Mouse (Mus musculus) intestine, embryonic 15.5 days (tissue): ENCODE results near the gene Hap1. TPM values are rescaled to one million over a fixed set of nuclear protein-coding genes. Genes with fewer than 3 reads are reported as not detected.
"Not testable (repeated sequence)": the region's sequence is repeated elsewhere in the genome, so short reads cannot be mapped to it uniquely, and the experiment has no call there.

ENCODE experiments used
- ATAC-seq: fragments of 200-750 bp; cut with Nextera tagmentation; 2 replicates; pipeline ENCODE4 v1.8.0; 2017; ENCODE audit warnings: moderate TSS enrichment, moderate library complexity
- H3K27ac ChIP-seq: fragments of 300-500 bp; sonication (generic); 2 replicates; pipeline ENCODE4 v1.5.1; 2015; ENCODE audit warnings: mild to moderate bottlenecking, inconsistent platforms
- H3K27me3 ChIP-seq: fragments of 300-500 bp; sonication (generic); replicated peaks from 2 replicates; pipeline ENCODE4 v1.6.1; 2015; ENCODE audit warnings: inconsistent platforms
- H3K36me3 ChIP-seq: fragments of 300-500 bp; sonication (generic); 2 replicates; pipeline ENCODE4 v1.6.1; 2015; ENCODE audit warnings: inconsistent platforms
- H3K4me1 ChIP-seq: fragments of 300-500 bp; sonication (generic); replicated peaks from 2 replicates; pipeline ENCODE4 v1.6.1; 2015; ENCODE audit warnings: inconsistent platforms
- H3K4me2 ChIP-seq: fragments of 300-500 bp; sonication (generic); replicated peaks from 2 replicates; pipeline ENCODE4 v1.6.1; 2015; ENCODE audit warnings: mild to moderate bottlenecking, inconsistent platforms
- H3K4me3 ChIP-seq: fragments of 300-500 bp; sonication (generic); replicated peaks from 2 replicates; pipeline ENCODE4 v1.5.1; 2015; ENCODE audit warnings: inconsistent platforms
- H3K9ac ChIP-seq: fragments of 300-500 bp; sonication (generic); 2 replicates; pipeline ENCODE4 v1.6.1; 2015; ENCODE audit warnings: inconsistent platforms
- H3K9me3 ChIP-seq: fragments of 300-500 bp; sonication (generic); 2 replicates; pipeline ENCODE4 v1.6.1; 2016; ENCODE audit warnings: inconsistent platforms
- WGBS: fragments of 180-500 bp; shearing (Covaris S2); methylation state at CpG from one replicate; pipeline ENCODE4 v1.1.7; 2015; 5-methylcytosine and 5-hydroxymethylcytosine counted together
- polyA plus RNA-seq: library from polyadenylated mRNA; unstranded; fragments of >200 nt; fragmentation: Nextera tagmentation; extraction: Ambion mirVana; gene quantifications from 2 replicates; pipeline ENCODE4 v1.2.1, GENCODE M21; 2015

The Hap1 gene
- polyA plus RNA-seq, 1 experiment from 2014 or later, result 15.5 TPM

GRCm38 (mm10) chr11:100335731-100336130 lies 20.2 kb downstream of the Hap1 start:
- H3K4me2 ChIP-seq, result no peak overlapping the region
- no peak overlapping the region for H3K27ac ChIP-seq
- no peaks in the 10 kb centered on the region for H3K9me3 ChIP-seq
- H3K4me3 ChIP-seq, result no peak overlapping the region
- no peaks in the 10 kb centered on the region for H3K36me3 ChIP-seq
- H3K27me3 ChIP-seq, result no peaks in the 10 kb centered on the region
- no peaks in the 10 kb centered on the region for H3K4me1 ChIP-seq
- no peak overlapping the region for H3K9ac ChIP-seq
- ATAC-seq, result peak; percentile 77
- 35% methylated on average over 3 of the region's 3 CpGs for WGBS

- no peaks in the 10 kb centered on the region for H3K4me1 ChIP-seq
- H3K9me3 ChIP-seq, result no peaks in the 10 kb centered on the region
- H3K27ac ChIP-seq, result no peak within 1 kb of the TSS
- H3K4me3 ChIP-seq, result no peak within 1 kb of the TSS
- no peak for ATAC-seq
- H3K36me3 ChIP-seq, result no peaks in the 10 kb centered on the region
- H3K27me3 ChIP-seq, result no peaks in the 10 kb centered on the region
- no peak within 1 kb of the TSS for H3K9ac ChIP-seq
- H3K4me2 ChIP-seq, result no peak within 1 kb of the TSS
- WGBS, result 83% methylated on average over 6 of the region's 6 CpGs
Measured at GRCm38 (mm10) chr11:100333944-100334457, 21.9 kb downstream of the Hap1 start, which contains the start of gene Gast. Gast (plus strand) TSS chr11:100334407.

DNA sequence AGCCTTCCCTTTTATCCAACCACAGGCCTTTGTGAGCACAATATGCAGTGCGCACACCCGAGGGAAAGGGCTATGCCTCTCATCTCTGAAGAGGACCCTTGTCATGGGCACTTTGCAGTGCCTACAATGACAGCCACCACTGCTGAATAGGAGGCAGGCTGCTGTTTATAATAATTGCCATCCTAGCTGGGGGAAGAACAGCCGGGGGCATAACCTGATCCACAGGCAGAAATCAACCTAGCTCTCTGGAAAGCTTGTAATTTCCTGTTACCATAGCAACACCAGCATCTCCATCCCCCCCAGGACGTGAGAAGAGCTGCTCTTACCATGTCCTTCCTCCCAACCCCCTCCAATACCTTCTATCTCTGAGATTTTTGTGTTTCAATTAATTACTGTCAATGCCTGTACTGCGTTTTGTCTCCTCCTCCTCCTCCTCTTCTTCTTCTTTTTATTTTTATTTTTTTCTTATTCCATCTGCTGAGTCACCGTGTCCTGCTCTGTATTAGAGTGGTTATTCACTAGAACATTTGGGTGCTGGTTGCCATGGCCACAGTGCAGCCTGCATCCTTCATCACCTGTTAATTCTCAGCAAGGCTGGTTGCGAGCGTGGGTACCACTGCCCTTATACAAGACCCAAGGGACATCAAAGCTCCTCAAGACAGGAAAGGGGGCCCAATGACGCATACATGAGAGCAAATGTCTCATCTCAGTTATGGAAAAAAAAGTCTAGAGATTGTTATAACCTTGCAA lies 23.0 kb downstream of the Hap1 start:
- Histone ChIP-seq H3K4me1 (no peaks in the 10 kb centered on the region), H3K4me3 (no peak overlapping the region), H3K4me2 (no peak overlapping the region), H3K9me3 (no peaks in the 10 kb centered on the region), H3K27ac (no peak overlapping the region), H3K9ac (no peak overlapping the region), H3K27me3 (no peaks in the 10 kb centered on the region), H3K36me3 (no peaks in the 10 kb centered on the region)
- ATAC-seq, result no peak
- WGBS, result 56% methylated on average over 9 of the region's 9 CpGs

DNA sequence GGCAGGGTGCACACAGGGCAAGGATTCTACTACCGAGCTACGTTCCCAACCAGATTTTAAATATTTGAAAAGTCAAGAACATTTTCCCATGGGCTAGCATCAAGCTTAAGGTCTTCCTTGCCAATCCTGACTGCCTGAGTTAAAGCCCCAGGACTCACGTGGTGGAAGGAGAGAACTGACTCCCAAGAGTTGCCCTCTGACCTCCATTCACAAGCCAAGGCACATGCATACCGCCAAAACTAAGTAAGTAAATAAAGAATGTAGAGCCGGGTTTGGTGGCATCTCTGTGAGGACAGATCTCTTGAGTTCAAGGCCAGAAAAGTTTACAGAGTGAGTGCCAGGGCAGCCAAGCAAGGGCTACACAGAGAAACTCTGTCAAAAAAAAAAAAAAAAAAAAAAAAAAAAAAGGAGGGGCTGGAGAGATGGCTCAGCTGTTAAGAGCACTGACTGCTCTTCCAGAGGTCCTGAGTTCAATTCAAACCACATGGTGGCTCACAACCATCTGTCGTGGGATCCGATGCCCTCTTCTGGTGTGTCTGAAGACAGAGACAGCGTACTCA lies 25.0 kb downstream of the Hap1 start:
- not testable (repeated sequence) for H3K4me3 ChIP-seq, H3K4me2 ChIP-seq, H3K9ac ChIP-seq, H3K4me1 ChIP-seq, H3K36me3 ChIP-seq, H3K27me3 ChIP-seq, H3K9me3 ChIP-seq, ATAC-seq, H3K27ac ChIP-seq
- WGBS, result 56% methylated on average over 8 of the region's 8 CpGs

- no peaks in the 10 kb centered on the region for H3K4me1 ChIP-seq
- H3K4me2 ChIP-seq, result no peak overlapping the region
- no peak overlapping the region for H3K27ac ChIP-seq
- no peaks in the 10 kb centered on the region for H3K36me3 ChIP-seq
- no peaks in the 10 kb centered on the region for H3K9me3 ChIP-seq
- H3K27me3 ChIP-seq, result no peaks in the 10 kb centered on the region
- WGBS, result 61% methylated on average over 16 of the region's 16 CpGs
- ATAC-seq, result no peak
- H3K4me3 ChIP-seq, result no peak overlapping the region
- no peak overlapping the region for H3K9ac ChIP-seq
Measured at GRCm38 (mm10) chr11:100330235-100330634, 25.7 kb downstream of the Hap1 start.

DNA sequence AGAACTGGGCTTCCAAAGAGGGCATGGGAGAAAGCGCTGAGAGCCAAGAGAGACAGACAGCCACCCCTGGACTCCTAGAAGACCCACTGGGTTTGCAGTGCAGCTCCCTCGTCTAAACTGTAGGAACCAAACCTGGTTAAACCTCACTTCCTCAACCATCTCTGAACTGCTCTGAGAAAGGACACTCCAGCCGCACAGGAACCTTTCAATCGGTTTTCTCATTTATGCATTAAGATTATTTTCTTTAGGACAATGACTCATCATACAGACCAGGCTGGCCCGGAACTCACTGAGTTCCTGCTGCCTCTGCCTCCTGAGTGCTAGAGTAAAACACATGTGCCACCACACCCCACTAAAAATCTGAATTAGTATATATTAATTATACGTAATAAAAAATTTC lies 28.2 kb downstream of the Hap1 start:
- ATAC-seq, result no peak
- H3K9ac ChIP-seq, result no peak overlapping the region
- H3K9me3 ChIP-seq, result no peaks in the 10 kb centered on the region
- H3K27ac ChIP-seq, result no peak overlapping the region
- H3K27me3 ChIP-seq, result no peaks in the 10 kb centered on the region
- no peaks in the 10 kb centered on the region for H3K36me3 ChIP-seq
- 79% methylated on average over 6 of the region's 6 CpGs for WGBS
- no peaks in the 10 kb centered on the region for H3K4me1 ChIP-seq
- no peak overlapping the region for H3K4me2 ChIP-seq
- H3K4me3 ChIP-seq, result no peak overlapping the region

GRCm38 (mm10) chr11:100327316-100327715 lies 28.6 kb downstream of the Hap1 start:
- Histone ChIP-seq H3K27ac (no peak overlapping the region), H3K4me2 (no peak overlapping the region), H3K27me3 (no peaks in the 10 kb centered on the region), H3K4me1 (no peaks in the 10 kb centered on the region), H3K9ac (no peak overlapping the region), H3K4me3 (no peak overlapping the region), H3K36me3 (peaks cover 2% of the 10 kb centered on the region; the same call in 1 of the 2 replicates), H3K9me3 (no peaks in the 10 kb centered on the region)
- 73% methylated on average over 11 of the region's 11 CpGs for WGBS
- ATAC-seq, result no peak

DNA sequence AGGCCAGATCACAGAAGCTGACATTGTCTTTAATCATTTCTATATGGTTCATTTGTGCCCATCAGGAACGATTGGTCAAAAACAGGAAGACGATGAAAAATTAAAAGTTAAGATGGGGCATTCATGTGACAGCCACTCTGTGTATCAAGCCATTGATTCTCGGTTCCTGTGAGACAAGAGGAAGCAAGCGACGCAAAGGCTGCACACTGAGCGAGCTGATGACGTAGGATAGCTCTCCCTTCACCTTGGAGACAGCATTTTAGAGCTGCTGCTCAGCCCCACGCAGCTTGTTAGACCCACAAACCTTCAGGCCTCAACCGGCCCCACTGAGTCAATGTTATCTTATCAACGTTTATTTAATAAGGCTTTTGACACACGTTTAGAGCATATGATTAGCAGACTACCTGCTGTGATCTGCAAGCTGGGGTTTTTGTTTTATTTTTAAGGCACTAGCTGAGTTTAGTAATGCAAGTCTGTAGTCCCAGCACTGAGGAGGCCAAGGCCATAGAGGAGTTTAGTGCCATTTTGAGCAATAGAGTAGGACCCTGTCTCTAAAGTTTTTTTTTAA lies 30.8 kb downstream of the Hap1 start:
- no peak overlapping the region for H3K4me2 ChIP-seq
- H3K36me3 ChIP-seq, result peaks cover 13% of the 10 kb centered on the region; the same call in 1 of the 2 replicates
- ATAC-seq, result no peak
- WGBS, result 74% methylated on average over 11 of the region's 11 CpGs
- H3K27me3 ChIP-seq, result no peaks in the 10 kb centered on the region
- H3K4me1 ChIP-seq, result peaks cover 4% of the 10 kb centered on the region; the same call in 1 of the 2 replicates
- H3K9ac ChIP-seq, result no peak overlapping the region; the same call in 1 of the 2 replicates
- no peaks in the 10 kb centered on the region for H3K9me3 ChIP-seq
- no peak overlapping the region for H3K27ac ChIP-seq
- no peak overlapping the region for H3K4me3 ChIP-seq

- H3K27ac ChIP-seq, result no peak overlapping the region
- peaks cover 4% of the 10 kb centered on the region; the same call in 1 of the 2 replicates for H3K4me1 ChIP-seq
Measured at GRCm38 (mm10) chr11:100323578-100323977, 32.4 kb downstream of the Hap1 start.

GRCm38 (mm10) chr11:100322591-100323258 lies 33.2 kb downstream of the Hap1 start:
- no peak overlapping the region for H3K4me2 ChIP-seq
- 63% methylated on average over 3 of the region's 3 CpGs for WGBS
- no peak for ATAC-seq
- no peaks in the 10 kb centered on the region for H3K27me3 ChIP-seq
- no peaks in the 10 kb centered on the region for H3K9me3 ChIP-seq
- peak overlapping the region; percentile 25; the same call in 1 of the 2 replicates for H3K27ac ChIP-seq
- H3K4me3 ChIP-seq, result no peak overlapping the region
- H3K36me3 ChIP-seq, result peaks cover 13% of the 10 kb centered on the region; the same call in 1 of the 2 replicates
- peaks cover 4% of the 10 kb centered on the region; the same call in 1 of the 2 replicates for H3K4me1 ChIP-seq
- no peak overlapping the region for H3K9ac ChIP-seq

More at GRCm38 (mm10) chr11:100323578-100323977, 32.4 kb downstream of the Hap1 start:
- no peaks in the 10 kb centered on the region for H3K9me3 ChIP-seq
- H3K4me2 ChIP-seq, result no peak overlapping the region
- no peaks in the 10 kb centered on the region for H3K27me3 ChIP-seq
- no peak overlapping the region for H3K4me3 ChIP-seq
- ATAC-seq, result no peak
- 25% methylated on average over 3 of the region's 3 CpGs for WGBS
- H3K36me3 ChIP-seq, result peaks cover 13% of the 10 kb centered on the region; the same call in 1 of the 2 replicates
- H3K9ac ChIP-seq, result no peak overlapping the region

GRCm38 (mm10) chr11:100321479-100322305 lies 34.2 kb downstream of the Hap1 start:
- not testable (repeated sequence) for H3K9ac ChIP-seq
- 76% methylated on average over 7 of the region's 7 CpGs for WGBS
- H3K27ac ChIP-seq, result peak overlapping the region; percentile 25; the same call in 1 of the 2 replicates

More at GRCm38 (mm10) chr11:100321479-100322305, 34.2 kb downstream of the Hap1 start:
- not testable (repeated sequence) for H3K9me3 ChIP-seq, H3K27me3 ChIP-seq, H3K4me3 ChIP-seq, ATAC-seq, H3K4me1 ChIP-seq
- H3K36me3 ChIP-seq, result peaks cover 13% of the 10 kb centered on the region; the same call in 1 of the 2 replicates
- H3K4me2 ChIP-seq, result peak overlapping the region; percentile 65; the same call in 1 of the 2 replicates
